Mouse (Mus musculus): Measurements from ENCODE around the gene Sec61a2.

Sec61a2 gene

DNA sequence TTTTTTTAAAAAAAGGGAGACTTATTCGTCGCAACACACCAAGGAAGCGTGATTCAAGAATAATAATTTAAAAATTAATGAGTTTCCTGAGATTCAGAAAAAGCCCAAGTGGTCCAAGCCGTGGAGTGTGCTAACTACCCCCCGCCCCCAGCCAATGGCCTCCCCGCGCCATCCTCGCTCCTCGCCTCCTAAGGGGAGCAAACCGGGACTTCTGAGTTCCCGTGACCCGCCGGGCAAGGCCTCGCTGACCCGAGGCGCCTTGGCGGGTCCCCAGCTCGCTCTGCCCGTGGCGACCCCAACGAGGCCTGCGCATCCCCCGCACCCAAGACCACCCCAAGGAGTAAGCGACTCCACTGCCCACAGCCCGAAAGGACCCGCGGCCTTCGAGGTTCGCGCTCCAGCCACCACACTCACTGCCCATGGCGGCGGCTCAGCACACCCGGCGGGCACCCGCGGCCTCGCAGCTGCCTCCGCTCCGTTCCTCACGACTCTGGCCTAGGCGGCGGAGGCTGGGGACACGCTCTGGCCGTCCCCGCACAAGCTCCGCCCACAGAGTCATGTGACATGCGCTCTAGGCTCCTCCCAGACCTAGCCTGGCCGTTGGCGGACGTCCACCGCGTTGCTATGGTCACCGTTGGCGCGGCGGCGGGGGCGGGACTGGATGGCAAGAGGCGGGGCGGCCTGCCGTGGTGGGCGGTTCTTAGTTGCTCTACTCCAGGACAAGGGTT lies at the start of gene Sec61a2:
Gene Sec61a2 (minus strand): TSS at position 590 of the 728 bp plus-strand sequence.
- DNase-seq (ENCODE audit: low spot score in 2 of 2): peak; percentile 98 to 99

DNA sequence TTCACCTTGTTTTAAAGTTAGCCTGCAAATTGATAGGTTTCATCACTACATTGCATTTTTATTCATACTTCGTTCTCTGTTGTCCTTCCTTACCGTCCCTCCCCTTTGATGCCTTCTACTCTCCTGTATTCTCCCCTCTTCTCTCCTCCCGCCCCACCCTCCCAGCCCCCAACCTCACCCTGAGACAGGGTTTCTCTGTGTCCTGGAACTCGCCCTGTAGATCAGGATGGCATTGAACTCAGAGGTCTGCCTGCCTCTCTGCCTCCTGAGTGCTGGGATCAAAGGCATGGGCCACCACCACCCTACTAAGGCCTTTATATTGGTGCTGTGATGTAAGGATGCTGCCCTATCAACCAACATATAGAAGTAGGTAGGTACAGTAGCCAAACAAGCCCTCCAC lies 47.8 kb upstream of the Sec61a2 start:
- no peak for DNase-seq (ENCODE audit: low spot score in 2 of 2)

DNA sequence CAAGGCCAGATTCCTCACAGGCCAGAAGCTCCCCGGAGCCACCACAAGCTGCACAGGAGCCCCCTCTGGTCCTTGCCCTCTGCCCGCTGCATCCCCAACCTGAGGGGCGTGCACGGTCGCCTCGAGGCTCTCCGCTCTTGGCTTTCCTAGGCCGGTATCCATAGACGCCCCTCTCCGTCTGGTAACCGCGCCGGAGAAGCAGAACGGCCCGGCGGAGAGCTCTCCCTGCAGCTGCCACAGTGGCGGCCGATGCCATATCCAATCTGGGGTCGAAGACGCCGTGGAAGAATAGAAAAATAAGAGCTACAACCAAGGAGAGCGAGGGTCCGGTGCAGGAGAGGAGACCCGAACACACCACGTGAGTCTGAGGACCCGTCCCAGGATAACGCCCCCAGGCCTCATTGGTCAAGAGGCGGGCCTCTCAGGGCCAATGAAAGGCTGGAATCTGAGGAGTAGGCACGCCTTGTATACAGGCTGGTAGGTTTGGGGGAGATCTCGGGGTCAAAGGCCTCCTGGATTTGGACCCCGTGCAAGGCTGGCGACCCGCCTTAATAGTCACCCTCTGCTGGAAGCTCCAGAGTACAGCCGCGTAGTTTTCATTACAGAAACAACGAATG lies 47.3 kb upstream of the Sec61a2 start, which contains the start of gene Dhtkd1:
Gene Dhtkd1 (minus strand): TSS at position 377 of the 617 bp plus-strand sequence.
- peak; percentile 60 to 69 for DNase-seq (ENCODE audit: low spot score in 2 of 2)

DNA sequence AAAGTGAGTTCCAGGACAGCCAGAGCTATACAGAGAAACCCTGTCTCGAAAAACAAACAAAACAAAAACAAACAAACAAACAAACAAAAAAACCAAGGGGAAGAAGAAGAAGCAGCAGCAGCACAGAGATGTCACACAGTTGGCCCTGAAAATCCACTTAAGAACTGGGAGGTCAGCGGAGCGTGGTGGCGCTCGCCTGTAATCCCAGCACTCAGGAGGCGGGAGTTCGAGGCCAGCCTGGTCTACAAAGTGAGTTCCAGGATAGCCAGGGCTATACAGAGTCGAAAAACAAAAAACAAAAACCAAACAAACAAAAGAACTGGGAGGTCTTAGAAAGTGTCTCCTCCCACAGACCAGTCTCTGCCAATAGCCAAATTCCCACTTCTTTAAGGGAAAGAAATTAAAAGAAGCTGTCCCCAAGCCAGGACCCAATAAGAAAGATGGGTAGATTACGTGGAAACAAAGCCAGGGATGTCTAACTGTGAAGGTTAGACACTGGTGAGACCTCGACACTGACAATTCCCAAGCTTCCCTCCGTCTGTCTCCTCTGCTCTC lies 46.7 kb upstream of the Sec61a2 start:
- DNase-seq (ENCODE audit: low spot score in 2 of 2): no peak

DNA sequence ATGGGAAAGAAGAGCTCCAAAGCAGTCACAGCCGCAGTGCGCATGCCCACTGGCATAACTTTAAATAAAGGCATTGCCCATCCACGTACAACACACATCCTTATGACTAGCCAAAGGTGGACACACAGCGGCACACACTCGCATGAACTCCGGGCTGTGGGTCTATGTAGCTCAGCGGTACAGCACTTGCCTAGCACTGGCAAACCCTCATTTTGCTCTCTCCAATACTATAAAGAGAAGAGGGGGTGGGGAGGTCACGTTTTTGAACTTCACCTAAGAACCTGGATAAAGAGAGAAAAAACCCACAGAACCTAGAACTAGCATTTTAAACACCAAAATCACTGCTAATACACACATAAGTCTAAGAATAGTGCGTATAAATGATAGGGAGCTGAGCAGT lies 45.7 kb upstream of the Sec61a2 start:
- no peak for DNase-seq (ENCODE audit: low spot score in 2 of 2)

DNA sequence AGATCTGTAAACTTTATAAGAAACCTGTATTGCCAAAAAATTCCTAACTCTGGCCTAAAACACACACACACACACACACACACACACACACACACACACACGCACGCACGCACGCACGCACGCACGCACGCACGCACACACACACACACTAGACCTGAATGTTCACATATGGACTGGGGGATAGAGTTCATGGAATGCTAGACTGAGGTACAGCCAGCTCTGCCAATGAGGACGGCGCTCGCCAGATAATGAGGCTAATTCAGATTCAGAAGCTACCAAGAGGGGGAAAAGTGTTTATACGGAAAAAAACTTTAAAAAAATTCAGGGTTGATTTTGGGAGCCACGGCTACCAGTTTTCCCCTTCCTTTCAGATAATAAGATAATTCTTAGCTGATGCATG lies 44.7 kb upstream of the Sec61a2 start:
- DNase-seq (ENCODE audit: low spot score in 2 of 2): no peak

DNA sequence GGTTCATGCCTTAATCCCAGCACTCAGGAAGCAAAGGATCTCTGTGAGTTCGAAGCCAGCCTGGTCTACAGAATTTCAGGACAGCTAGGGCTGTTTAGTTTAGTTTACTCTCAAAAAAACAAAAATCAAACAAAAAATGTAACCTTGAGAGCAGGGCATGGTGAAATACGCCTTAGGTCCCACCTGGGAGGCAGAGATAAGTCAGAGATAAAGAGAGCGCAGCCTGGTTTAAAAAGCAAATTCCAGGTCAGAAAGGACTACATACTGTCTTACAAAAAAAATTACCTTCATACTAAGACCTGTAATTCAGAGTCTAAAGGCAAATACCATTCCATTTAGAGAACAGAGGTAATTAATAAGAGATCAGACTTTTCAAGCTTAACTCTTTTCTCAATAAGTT lies 44.1 kb upstream of the Sec61a2 start:
- no peak for DNase-seq (ENCODE audit: low spot score in 2 of 2)

DNA sequence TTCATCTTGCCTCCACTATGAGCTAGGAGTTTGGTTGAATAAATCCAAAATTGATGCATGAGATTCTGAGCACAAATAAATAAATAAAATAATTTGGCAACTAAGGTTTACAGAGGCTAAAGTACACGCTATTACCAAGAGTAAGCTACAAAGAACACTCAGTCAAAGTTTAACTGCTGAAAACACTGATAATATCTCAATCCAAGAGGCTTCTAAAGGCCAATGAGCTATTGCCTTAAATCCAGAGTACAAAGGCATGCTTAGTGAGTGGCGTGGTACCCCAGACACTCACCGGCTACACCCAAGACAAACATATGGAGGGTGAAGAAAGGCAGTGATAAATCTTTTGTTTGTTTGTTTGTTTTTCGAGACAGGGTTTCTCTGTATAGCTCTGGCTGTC lies 41.3 kb upstream of the Sec61a2 start:
- DNase-seq (ENCODE audit: low spot score in 2 of 2): no peak

DNA sequence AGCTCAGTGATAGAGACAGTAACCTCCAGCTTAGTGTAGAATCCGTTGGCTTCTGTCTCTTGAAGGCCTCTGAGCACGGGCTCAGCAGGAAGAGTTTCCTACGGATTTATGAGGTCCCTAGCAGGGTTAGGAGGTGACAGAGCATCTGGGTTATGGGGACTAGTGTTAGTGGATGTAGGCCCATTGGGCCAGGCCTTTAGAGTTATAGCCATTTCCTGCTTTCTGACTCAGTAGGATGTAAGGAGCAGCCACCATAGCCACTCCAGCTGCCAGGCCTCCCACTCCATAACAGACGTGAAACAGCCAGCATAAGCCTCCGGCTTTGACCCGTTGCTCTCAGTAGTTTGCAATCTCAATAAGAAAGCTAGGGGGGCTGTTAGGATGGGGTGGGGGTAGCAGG lies 40.8 kb upstream of the Sec61a2 start:
- DNase-seq (ENCODE audit: low spot score in 2 of 2): no peak

DNA sequence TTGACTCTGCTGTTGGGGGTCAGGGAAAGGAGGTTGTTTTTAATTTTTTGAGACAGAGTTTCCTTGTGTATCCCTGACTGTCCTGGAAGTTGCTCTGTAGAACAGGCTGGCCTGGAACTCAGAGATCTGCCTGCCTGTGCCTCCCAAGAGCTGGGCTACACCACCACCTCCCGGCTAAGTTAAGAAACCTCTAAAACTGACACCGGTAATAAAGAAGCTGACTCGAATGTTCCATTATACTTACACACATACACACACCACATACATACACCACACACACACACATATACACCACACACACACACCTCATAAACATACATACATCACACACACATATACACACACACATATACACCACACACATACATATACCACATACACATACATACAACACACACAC lies 39.7 kb upstream of the Sec61a2 start:
- DNase-seq (ENCODE audit: low spot score in 2 of 2): no peak

DNA sequence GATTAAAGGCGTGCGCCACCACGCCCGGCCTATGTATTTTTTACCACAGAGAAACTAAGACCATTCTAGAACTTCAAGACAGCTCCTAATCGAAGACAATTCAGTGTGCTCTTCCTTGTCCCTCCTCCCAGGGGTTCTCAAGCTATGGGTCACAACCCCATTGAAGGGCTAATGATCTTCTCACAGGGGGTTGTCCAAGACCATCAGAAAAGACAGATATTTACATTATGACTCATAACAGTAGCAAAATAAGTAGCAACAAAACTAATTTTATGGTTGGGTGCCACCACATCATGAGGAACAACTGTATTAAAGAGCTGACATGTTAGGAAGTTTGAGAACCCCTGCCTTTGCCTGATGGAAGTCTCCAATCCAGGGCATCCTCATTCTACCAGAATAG lies 36.7 kb upstream of the Sec61a2 start:
- DNase-seq (ENCODE audit: low spot score in 2 of 2): no peak

DNA sequence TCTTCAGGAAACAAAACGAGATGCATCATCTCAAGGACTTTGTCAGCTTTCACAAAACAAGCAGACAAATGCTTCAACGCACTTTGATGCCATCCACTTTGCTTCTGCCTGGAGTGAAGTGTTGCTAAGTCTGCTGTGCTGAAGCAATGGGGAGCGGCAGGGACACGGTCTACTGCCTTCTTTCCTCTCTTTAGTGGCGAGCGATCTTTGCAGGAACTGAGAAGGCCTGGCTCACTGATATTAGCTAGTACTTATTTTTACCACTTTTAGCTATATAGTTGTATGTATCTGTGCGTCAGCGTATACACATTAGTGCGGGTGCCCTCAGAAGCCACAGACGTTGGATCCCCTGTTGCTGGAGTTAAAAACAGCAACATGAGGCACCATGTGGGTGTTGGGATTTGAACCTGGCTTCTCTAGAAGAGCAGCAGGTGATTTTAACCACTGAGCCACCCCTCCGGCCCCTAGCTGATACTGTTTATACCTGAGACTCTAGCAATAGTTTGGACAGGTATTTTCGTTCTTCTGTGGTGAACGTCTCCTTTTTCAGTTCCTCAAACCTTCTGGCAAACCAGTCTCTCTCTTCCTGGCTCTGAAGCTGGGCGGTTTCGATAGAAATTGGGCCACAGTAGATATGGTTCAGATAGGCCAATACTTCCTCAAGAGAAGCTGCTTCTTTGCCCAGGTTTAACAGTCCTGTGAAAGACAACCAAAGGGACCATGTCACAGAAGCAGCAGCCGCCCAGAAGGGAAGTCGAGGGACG lies 35.2 kb upstream of the Sec61a2 start:
- no peak for DNase-seq (ENCODE audit: low spot score in 2 of 2)

DNA sequence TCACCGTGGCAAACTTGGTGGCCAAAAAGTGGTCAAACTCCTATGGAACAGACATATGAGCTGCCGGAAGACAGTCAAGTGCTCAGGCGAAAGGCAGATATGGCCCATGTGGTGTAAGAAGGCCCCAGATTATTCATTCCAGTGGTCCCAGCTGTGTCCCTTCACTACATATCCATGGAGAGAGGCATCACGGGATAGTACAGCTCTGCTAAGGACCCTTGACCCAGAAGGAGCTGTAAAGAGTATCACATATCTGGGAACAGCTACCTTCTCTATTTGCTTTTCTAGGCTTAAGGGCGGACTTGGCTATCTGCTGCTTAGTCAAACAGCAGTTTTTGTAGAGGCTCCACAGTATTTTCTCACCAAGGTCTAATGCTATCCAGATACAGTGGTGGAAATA lies 34.6 kb upstream of the Sec61a2 start:
- DNase-seq (ENCODE audit: low spot score in 2 of 2): no peak

DNA sequence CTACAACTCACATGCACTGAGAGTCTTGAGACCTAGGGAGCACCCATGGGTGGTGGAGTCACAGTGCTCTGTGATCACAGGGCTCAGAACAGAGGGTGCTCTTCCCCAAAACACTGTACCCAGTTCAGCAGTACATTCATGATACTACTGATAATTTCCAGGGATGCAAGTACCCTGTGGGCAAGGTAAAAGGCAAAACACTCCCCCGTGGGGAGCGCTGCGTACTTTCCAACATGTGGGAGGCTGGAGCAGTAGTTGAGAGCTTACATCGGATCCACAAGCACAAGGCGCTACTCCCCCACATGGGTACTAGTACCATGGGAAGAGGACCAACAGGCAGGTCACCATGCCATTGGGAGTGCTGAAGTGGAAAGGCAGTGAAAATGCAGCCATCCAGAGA lies 32.2 kb upstream of the Sec61a2 start:
- DNase-seq (ENCODE audit: low spot score in 2 of 2): no peak

DNA sequence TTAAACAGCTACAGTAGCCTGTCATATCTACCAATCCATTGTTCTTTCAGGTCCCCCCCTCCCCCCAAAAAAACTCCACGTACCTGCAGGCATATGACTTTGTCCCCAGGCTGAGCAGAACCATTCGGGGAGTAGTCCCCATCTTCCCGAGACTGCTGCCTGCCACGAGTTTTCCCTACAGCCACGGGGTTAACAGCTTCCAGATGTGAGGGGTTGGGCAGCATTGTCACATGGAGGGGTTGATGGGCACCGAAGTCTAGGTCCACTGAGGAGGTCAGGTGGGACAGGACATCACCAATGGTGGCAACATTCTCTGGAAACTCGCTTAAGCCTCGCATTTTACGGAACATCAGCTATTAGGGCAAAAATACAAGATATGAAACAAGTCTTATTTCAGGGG lies 28.6 kb upstream of the Sec61a2 start:
- no peak for DNase-seq (ENCODE audit: low spot score in 2 of 2)

DNA sequence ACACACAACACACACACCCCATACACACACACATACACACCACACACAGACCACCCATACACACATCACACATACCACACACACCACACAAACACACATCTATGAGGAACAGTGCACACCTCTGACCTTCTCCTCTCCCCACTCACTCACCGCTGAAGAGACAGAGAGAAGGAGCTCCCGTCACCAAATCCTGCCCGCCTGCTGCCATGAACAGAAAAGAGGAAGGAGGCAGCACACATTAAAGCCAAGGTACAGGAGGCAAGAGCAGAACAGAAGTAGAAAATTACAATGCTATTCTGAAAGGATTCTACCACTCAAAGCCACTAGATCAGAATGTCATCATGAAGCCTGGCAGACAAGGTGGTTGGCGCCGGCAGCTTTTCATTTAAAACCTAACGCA lies 27.6 kb upstream of the Sec61a2 start:
- no peak for DNase-seq (ENCODE audit: low spot score in 2 of 2)

DNA sequence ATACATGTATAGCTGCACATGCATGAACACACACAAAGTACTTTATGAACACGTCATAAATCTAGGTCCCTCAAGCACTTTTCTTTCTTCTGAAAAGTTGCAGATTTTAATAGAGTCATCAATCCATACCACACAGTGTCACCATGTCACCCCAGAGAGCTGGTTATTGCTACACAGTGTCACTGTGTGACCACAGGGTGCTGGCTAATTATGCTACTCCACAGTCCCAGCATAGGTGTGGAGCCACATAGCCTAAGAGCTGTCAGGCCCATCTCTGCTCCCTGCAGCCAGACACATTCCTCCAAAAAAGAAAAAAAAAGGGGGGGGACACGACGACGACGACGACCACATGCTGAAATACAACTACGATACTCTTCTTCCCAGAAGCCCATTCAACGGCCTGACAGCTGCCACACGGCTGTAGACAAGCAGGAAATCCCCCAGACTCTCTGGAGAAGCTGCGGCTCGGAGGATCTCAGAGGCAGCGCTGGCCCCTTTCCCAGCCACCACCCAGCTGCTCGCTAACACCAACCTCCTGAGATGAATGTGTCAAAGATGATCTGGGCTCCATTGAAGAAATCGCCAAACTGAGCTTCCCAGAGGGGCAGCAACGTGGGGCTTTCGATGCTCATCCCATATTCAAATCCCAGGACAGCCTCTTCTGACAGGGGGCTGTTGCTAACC lies 16.2 kb upstream of the Sec61a2 start:
- DNase-seq (ENCODE audit: low spot score in 2 of 2): no peak

DNA sequence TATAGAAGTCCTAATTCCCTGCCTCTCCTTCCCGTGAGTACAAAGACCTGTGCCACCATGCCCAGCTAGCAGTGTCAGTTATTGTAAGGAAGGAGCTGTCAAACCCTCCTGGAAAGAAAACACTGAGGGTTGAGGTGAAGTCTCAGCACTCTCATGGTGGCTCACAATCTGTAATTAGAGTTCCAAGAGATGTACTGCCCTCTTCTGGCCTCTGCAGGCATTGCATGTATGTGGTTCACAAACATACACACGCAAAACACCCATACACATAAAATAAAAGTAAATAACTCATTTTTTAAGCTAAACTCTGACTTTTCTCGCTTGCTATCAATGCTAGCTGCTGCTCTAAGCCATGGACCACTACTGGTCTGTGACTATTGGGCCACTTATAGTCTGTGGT lies 11.4 kb upstream of the Sec61a2 start:
- DNase-seq (ENCODE audit: low spot score in 2 of 2): no peak

DNA sequence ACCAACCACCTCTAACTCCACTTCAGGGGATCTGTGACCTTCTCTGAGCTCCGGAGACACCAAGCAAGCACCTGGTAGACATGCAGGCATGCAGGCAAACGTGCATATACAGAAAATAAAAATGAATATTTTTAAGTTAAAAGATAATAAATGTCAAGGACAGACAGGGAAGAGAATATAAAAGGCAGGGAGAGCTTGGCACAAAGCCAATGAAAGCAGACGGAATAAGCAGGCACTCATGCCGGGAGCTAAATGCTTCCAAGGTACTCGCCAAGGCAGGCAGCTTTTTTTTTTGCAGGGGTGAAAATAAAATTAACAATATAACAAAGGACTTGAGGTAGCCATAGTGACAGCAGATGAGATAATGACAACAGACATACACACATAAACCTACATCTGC lies 10.9 kb upstream of the Sec61a2 start:
- DNase-seq (ENCODE audit: low spot score in 2 of 2): peak in 1 of 2 experiments; percentile 29

DNA sequence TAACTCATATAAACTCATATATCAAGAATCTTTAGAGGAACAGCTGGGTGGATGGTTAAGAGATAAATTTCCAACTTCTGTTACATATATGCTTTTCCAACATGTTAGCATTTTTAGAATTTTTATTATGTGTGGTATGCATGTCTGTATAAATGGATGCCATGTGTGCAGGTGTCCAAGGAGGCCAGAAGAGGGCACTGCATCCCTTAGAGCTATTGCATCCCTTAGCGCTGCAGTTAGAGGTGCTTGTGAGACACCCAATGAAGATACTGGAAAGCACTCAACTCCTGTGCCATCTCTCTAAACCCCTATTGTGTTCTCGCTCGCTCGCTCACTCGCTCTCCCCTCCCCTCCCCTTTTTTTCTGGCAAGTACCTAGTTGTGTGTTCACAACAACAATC lies 4.9 kb upstream of the Sec61a2 start:
- no peak for DNase-seq (ENCODE audit: low spot score in 2 of 2)

DNA sequence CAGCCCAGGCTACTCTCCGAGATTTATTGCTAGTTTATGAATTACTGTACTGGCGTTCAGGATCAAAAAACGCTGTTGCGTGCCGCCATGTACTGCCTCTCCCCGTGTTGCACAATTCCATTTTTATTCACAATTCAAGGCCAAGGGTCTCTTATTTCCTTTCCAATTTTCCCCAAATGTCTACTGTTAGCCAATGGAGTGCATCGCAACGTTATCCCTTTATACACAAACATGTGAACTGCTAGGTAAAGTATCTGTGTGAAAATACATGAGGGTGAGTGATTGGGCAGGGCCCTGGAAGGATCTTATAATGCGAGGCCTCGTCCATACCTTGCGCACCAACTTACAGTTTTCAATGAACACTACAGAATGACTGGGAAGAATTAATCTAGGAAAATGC lies 936 bp downstream of the Sec61a2 start:
- DNase-seq (ENCODE audit: low spot score in 2 of 2): no peak

DNA sequence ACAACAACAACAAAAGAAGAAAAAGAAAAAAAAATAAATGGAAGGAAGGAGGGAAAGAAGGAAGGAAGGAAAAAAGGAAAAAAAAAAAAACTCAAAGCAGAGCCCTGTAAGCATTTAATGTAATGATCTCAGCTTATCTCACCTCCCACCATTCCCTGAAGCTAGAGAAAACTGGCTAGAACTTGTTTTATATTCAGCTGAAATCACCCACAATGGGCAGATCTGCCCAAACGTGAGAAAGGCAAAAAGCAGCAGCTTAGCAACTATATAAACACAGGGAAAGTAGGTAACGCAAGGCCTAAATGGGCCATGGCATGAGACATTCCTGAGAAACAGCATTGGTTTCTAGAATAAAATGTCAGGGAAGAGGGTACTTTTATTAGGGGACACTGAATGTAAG lies 5.8 kb downstream of the Sec61a2 start:
- peak in 1 of 2 experiments; percentile 48 for DNase-seq (ENCODE audit: low spot score in 2 of 2)
